Mouse (Mus musculus): ENCODE measurements around the gene Ate1.
A peak's percentile ranks its signal among the peaks of the same experiment; 100 is the strongest.
"Not testable (repeated sequence)": the region's sequence is repeated elsewhere in the genome, so short reads cannot be mapped to it uniquely, and the experiment has no call there.

Ate1 gene

GRCm38 (mm10) chr7:130403346-130403745, 116.8 kb downstream of the Ate1 start:
- no peak for DNase-seq (ENCODE audit: low spot score)

GRCm38 (mm10) chr7:130394697-130395096, 125.5 kb downstream of the Ate1 start:
- no peak for DNase-seq (ENCODE audit: low spot score)

DNA sequence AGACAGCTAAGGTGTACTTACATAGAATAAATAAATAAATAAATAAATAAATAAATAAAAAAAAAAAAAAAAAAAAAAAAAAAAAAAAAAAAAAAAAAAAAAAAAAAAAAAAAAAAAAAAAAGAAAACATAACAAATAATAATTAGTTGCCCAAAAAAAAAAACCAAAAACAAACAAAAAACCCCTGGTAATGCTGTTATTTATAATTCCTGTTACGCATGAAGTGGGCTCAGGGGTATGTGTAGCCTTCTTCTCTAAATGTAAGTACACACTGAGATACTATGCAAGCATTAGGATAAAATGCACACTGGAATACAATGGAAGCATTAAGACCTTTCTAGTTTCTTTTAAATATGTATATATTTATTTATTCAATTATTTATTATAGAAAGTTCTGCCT, 130.1 kb downstream of the Ate1 start:
- DNase-seq (ENCODE audit: low spot score): not testable (repeated sequence)

GRCm38 (mm10) chr7:130386308-130386707, 133.9 kb downstream of the Ate1 start:
- DNase-seq (ENCODE audit: low spot score): no peak

GRCm38 (mm10) chr7:130385732-130386294, 134.4 kb downstream of the Ate1 start:
- DNase-seq (ENCODE audit: low spot score): no peak

DNA sequence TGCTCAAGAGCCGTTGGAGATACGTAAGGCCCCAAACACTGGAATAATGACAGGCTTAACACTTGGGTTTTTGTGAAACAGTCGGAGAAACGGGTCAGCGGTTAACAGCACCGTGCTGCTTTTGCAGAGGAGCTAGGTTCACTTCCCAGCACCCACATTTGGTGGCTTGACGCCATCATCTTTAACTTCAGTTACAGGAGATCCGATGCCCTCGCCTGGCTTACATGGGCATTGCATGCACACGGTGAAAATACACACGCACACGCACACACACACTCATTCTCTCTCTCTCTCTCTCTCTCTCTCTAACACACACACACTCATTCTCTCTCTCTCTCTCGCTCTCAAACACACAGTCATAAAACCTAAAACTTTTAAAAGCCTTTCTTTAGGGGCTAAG, 138.0 kb downstream of the Ate1 start:
- DNase-seq (ENCODE audit: low spot score): no peak

GRCm38 (mm10) chr7:130381387-130381951, 138.7 kb downstream of the Ate1 start:
- DNase-seq (ENCODE audit: low spot score): no peak

- DNase-seq (ENCODE audit: low spot score): no peak
These were observed 139.3 kb downstream of the Ate1 start for GRCm38 (mm10) chr7:130380769-130381355.

DNA sequence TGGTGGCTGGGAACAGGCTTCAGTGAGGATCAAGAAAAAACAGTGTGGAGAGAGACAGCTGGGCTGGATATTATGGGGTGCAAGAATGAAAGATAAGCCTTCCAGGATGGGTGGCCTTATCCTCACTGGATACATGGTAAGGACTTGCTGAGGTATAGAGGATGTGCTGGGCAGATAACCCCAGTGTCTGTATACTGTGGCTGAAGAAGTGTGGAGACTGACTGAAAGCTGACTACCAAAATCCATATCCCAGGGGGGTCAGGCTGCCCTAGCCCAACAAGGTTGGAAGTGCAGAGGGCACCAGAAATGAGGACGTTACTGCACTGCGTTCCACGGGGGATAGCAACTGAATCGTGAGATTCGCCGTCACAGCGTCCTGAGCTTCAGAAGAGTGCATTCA, 139.8 kb downstream of the Ate1 start:
- no peak for DNase-seq (ENCODE audit: low spot score)

DNA sequence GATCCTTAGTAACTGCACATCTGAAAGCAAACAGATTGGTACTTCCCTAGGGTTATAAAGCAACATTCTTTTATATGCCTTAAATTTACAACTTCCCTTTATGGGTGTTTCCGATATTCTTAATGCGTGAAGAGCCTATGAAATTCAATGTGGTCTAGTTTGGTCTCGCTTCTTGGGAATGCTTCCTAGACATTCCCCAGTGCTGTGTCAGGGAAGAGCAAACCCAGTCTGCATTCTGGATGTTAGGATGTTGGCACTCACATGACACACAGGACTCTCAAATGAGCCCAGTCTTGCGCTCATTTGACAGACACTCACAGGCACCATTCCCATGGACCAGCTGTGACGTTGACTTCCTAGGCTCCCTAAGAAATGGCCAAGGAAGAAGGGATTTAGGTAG, 140.3 kb downstream of the Ate1 start:
- no peak for DNase-seq (ENCODE audit: low spot score)

GRCm38 (mm10) chr7:130378308-130378707, 141.9 kb downstream of the Ate1 start:
- DNase-seq (ENCODE audit: low spot score): no peak

DNA sequence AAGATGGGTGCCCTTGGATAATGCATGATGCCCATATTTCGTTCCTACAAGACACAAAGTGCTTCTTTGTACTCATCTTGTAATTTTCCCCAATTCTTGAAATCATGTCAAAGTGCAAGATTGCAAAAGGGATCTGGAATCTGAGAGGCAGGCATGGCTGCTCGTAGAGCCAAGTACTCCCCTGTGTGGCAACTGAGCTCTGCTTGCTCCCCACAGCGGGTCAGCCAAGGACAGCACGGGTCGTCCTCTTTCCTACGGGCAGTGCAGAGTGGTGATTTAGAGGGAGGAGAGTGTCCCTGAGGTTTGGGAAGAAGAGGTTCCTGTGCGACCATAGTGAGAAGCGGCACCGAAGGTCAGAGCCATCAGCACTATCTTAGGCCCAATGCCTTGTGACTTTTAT, 145.9 kb downstream of the Ate1 start:
- DNase-seq (ENCODE audit: low spot score): peak; percentile 51

DNA sequence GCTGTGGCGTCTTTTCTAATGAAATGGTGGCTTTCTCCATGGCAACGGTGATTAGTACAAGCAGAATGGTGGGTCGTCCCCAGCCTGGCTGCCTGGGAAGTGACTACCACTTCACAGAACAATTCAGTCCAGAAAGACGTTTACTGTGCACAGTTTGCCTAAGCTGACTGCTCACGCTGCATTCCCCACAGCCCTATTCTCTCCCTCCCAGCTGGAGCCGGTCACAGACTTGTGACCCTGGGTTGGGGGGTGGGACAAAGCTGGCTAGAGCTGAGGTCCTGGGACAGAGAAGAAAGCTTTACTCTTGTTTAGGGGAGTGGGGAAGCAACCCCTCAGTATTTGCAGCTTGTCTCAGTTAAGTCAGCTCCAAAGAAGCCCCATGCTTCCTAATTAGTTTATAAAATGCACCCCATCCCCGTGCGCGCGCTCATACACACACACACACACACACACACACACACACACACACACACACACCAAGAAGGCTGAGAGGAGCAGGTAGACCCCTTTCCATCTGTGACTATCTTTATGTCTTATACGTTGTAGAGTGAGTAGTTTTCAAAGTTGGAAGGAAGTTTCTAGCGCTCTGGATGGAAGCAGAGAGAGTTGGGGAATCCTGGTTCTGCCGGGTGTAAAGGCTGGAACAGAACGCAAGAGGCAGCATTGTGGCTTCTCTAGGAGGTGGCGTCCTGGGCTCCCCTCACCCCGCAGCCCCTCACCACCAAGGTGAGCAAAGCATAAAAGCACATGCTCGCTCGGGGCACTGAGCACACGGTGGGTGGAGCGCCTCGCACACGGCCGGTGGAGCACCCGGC, 151.1 kb downstream of the Ate1 start:
- no peak for DNase-seq (ENCODE audit: low spot score)

- no peak for DNase-seq (ENCODE audit: low spot score)
These were observed 151.9 kb downstream of the Ate1 start for GRCm38 (mm10) chr7:130368036-130368826.

DNA sequence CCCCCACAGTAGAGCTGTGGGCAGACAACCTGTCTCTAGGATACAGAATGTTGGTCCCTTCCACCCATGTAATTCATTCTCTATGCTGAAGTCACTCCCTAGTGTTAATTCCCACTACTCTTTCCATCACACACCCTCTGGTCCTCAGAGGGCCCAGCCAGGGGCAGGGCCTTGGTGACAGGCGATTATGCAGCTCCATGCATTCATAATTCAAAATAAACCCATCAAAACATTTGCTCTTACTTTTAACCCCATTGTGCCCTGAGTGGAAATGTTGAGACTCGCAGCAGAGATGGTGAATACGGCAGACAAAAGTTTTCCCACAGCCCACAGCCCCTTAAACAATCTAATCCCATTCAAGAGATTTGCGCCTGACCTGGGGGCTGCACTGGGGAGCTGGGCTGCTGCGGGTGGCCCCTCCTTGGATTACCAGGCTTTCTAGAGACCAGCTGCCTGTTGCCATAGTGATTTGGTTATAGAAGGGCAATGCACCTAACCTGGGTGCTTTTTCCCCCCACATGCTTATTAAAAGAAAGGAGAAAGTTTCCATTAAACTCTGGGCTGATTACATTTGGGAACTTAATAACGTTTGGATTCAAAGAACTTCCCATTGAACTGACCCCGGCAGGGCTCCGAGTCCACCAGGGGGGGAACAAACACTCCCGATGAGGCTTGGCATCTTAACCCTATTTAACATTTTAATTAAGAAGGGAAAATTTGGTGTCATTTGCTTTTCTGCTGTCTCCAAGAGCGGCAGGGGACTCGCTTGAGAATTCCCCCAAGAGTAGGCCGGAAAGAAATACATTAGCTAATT, 152.7 kb downstream of the Ate1 start:
- no peak for DNase-seq (ENCODE audit: low spot score)

GRCm38 (mm10) chr7:130365711-130366110, 154.5 kb downstream of the Ate1 start:
- no peak for DNase-seq (ENCODE audit: low spot score)

All from testis, postnatal 10 days (tissue).